Mouse (Mus musculus): ENCODE data around the gene Fyco1. TPM values are rescaled to one million over a fixed set of nuclear protein-coding genes. Genes with fewer than 3 reads are reported as not detected.

Fyco1 gene
- 14.2 and 15.5 TPM in 2 replicates for polyA plus RNA-seq (2015; fragmentation: Nextera tagmentation; extraction: Ambion mirVana)

- under 1% methylated on average over 47 of the region's 47 CpGs for WGBS
- Histone ChIP-seq H3K4me1 (replicated peaks; ENCODE audit: control insufficient read depth, insufficient read depth, low read length) (peaks cover 13% of the 10 kb centered on the region), H3K27me3 (ENCODE audit: control insufficient read depth, insufficient read depth, low read depth, low read length) (no peaks in the 10 kb centered on the region), H3K36me3 (ENCODE audit: control insufficient read depth, insufficient read depth, low read length) (no peaks in the 10 kb centered on the region), H3K4me3 (ENCODE audit: low read length) (peak within 1 kb of the TSS; percentile 88), H3K9ac (ENCODE audit: low read length) (peak within 1 kb of the TSS; percentile 92), H3K9me3 (ENCODE audit: control insufficient read depth, low read length) (no peaks in the 10 kb centered on the region), H3K4me2 (ENCODE audit: low read depth, low read length) (peak within 1 kb of the TSS; percentile 79), H3K27ac (ENCODE audit: low read length) (peak within 1 kb of the TSS; percentile 98)
- ATAC-seq (ENCODE audit: low read depth) = peak; percentile 96
These were observed at the start of gene Fyco1 for GRCm38 (mm10) chr9:123851713-123852448. Gene Fyco1 (minus strand): TSS chr9:123851899.

GRCm38 (mm10) chr9:123872049-123872448 lies 20.4 kb upstream of the Fyco1 start:
- Histone ChIP-seq H3K27ac (ENCODE audit: low read length) (no peak overlapping the region), H3K9me3 (ENCODE audit: control insufficient read depth, low read length) (no peaks in the 10 kb centered on the region), H3K4me3 (ENCODE audit: low read length) (no peak overlapping the region), H3K4me2 (ENCODE audit: low read depth, low read length) (no peak overlapping the region), H3K36me3 (ENCODE audit: control insufficient read depth, insufficient read depth, low read length) (no peaks in the 10 kb centered on the region), H3K9ac (ENCODE audit: low read length) (no peak overlapping the region), H3K27me3 (ENCODE audit: control insufficient read depth, insufficient read depth, low read depth, low read length) (no peaks in the 10 kb centered on the region), H3K4me1 (replicated peaks; ENCODE audit: control insufficient read depth, insufficient read depth, low read length) (no peaks in the 10 kb centered on the region)
- ATAC-seq (ENCODE audit: low read depth) = no peak
- 56% methylated on average over 4 of the region's 4 CpGs for WGBS

GRCm38 (mm10) chr9:123869167-123869784 lies 17.6 kb upstream of the Fyco1 start:
- Histone ChIP-seq H3K9ac (ENCODE audit: low read length) (no peak overlapping the region), H3K4me1 (replicated peaks; ENCODE audit: control insufficient read depth, insufficient read depth, low read length) (no peaks in the 10 kb centered on the region), H3K36me3 (ENCODE audit: control insufficient read depth, insufficient read depth, low read length) (no peaks in the 10 kb centered on the region), H3K4me3 (ENCODE audit: low read length) (no peak overlapping the region), H3K9me3 (ENCODE audit: control insufficient read depth, low read length) (no peaks in the 10 kb centered on the region), H3K4me2 (ENCODE audit: low read depth, low read length) (no peak overlapping the region), H3K27me3 (ENCODE audit: control insufficient read depth, insufficient read depth, low read depth, low read length) (no peaks in the 10 kb centered on the region), H3K27ac (ENCODE audit: low read length) (no peak overlapping the region)
- ATAC-seq (ENCODE audit: low read depth) = no peak
- WGBS = 75% methylated on average over 3 of the region's 6 CpGs

GRCm38 (mm10) chr9:123863641-123864040 lies 11.9 kb upstream of the Fyco1 start:
- no peak for ATAC-seq (ENCODE audit: low read depth)
- H3K9me3 ChIP-seq (ENCODE audit: control insufficient read depth, low read length) = no peaks in the 10 kb centered on the region

GRCm38 (mm10) chr9:123862895-123863616 lies 11.4 kb upstream of the Fyco1 start:
- no peak overlapping the region for H3K9ac ChIP-seq (ENCODE audit: low read length)
- H3K36me3 ChIP-seq (ENCODE audit: control insufficient read depth, insufficient read depth, low read length) = no peaks in the 10 kb centered on the region
- H3K27ac ChIP-seq (ENCODE audit: low read length) = no peak overlapping the region
- 77% methylated on average over 1 of the region's 1 CpGs for WGBS
- no peak overlapping the region for H3K4me3 ChIP-seq (ENCODE audit: low read length)
- no peaks in the 10 kb centered on the region for H3K4me1 ChIP-seq (replicated peaks; ENCODE audit: control insufficient read depth, insufficient read depth, low read length)
- H3K9me3 ChIP-seq (ENCODE audit: control insufficient read depth, low read length) = no peaks in the 10 kb centered on the region
- ATAC-seq (ENCODE audit: low read depth) = no peak
- H3K27me3 ChIP-seq (ENCODE audit: control insufficient read depth, insufficient read depth, low read depth, low read length) = no peaks in the 10 kb centered on the region
- H3K4me2 ChIP-seq (ENCODE audit: low read depth, low read length) = no peak overlapping the region

More at GRCm38 (mm10) chr9:123863641-123864040, 11.9 kb upstream of the Fyco1 start:
- Histone ChIP-seq H3K4me1 (replicated peaks; ENCODE audit: control insufficient read depth, insufficient read depth, low read length) (no peaks in the 10 kb centered on the region), H3K4me2 (ENCODE audit: low read depth, low read length) (no peak overlapping the region), H3K36me3 (ENCODE audit: control insufficient read depth, insufficient read depth, low read length) (no peaks in the 10 kb centered on the region), H3K27ac (ENCODE audit: low read length) (no peak overlapping the region), H3K4me3 (ENCODE audit: low read length) (no peak overlapping the region), H3K9ac (ENCODE audit: low read length) (no peak overlapping the region), H3K27me3 (ENCODE audit: control insufficient read depth, insufficient read depth, low read depth, low read length) (no peaks in the 10 kb centered on the region)
- 81% methylated on average over 1 of the region's 1 CpGs for WGBS

- no peaks in the 10 kb centered on the region for H3K9me3 ChIP-seq (ENCODE audit: control insufficient read depth, low read length)
- no peaks in the 10 kb centered on the region for H3K27me3 ChIP-seq (ENCODE audit: control insufficient read depth, insufficient read depth, low read depth, low read length)
- H3K4me3 ChIP-seq (ENCODE audit: low read length) = no peak within 1 kb of the TSS
- no peaks in the 10 kb centered on the region for H3K36me3 ChIP-seq (ENCODE audit: control insufficient read depth, insufficient read depth, low read length)
- H3K4me1 ChIP-seq (replicated peaks; ENCODE audit: control insufficient read depth, insufficient read depth, low read length) = no peaks in the 10 kb centered on the region
- WGBS = 72% methylated on average over 9 of the region's 9 CpGs
- no peak within 1 kb of the TSS for H3K27ac ChIP-seq (ENCODE audit: low read length)
- no peak for ATAC-seq (ENCODE audit: low read depth)
- no peak within 1 kb of the TSS for H3K4me2 ChIP-seq (ENCODE audit: low read depth, low read length)
- H3K9ac ChIP-seq (ENCODE audit: low read length) = no peak within 1 kb of the TSS
These were observed 10.2 kb upstream of the Fyco1 start, which contains the start of gene Xcr1 for GRCm38 (mm10) chr9:123861929-123862328. Gene Xcr1 (minus strand): TSS chr9:123862029.

GRCm38 (mm10) chr9:123856836-123857235 lies 5.1 kb upstream of the Fyco1 start:
- Histone ChIP-seq H3K36me3 (ENCODE audit: control insufficient read depth, insufficient read depth, low read length) (no peaks in the 10 kb centered on the region), H3K4me1 (replicated peaks; ENCODE audit: control insufficient read depth, insufficient read depth, low read length) (peaks cover 4% of the 10 kb centered on the region), H3K4me2 (ENCODE audit: low read depth, low read length) (no peak overlapping the region), H3K4me3 (ENCODE audit: low read length) (no peak overlapping the region), H3K27me3 (ENCODE audit: control insufficient read depth, insufficient read depth, low read depth, low read length) (no peaks in the 10 kb centered on the region), H3K27ac (ENCODE audit: low read length) (no peak overlapping the region), H3K9me3 (ENCODE audit: control insufficient read depth, low read length) (no peaks in the 10 kb centered on the region), H3K9ac (ENCODE audit: low read length) (no peak overlapping the region)
- ATAC-seq (ENCODE audit: low read depth) = no peak
- 71% methylated on average over 2 of the region's 2 CpGs for WGBS

- WGBS = 53% methylated on average over 5 of the region's 5 CpGs
- Histone ChIP-seq H3K27ac (ENCODE audit: low read length) (peak overlapping the region; percentile 41), H3K27me3 (ENCODE audit: control insufficient read depth, insufficient read depth, low read depth, low read length) (no peaks in the 10 kb centered on the region), H3K9me3 (ENCODE audit: control insufficient read depth, low read length) (no peaks in the 10 kb centered on the region), H3K4me3 (ENCODE audit: low read length) (peak overlapping the region; percentile 42), H3K4me1 (replicated peaks; ENCODE audit: control insufficient read depth, insufficient read depth, low read length) (peaks cover 13% of the 10 kb centered on the region), H3K36me3 (ENCODE audit: control insufficient read depth, insufficient read depth, low read length) (no peaks in the 10 kb centered on the region), H3K4me2 (ENCODE audit: low read depth, low read length) (peak overlapping the region; percentile 62), H3K9ac (ENCODE audit: low read length) (peak overlapping the region; percentile 55)
- no peak for ATAC-seq (ENCODE audit: low read depth)
These were observed 1.0 kb upstream of the Fyco1 start for GRCm38 (mm10) chr9:123852449-123853390.

All from lung, embryonic 16.5 days (tissue).